Mouse (Mus musculus) thymus, postnatal 10 days (tissue): Measurements from ENCODE around the gene 2300002M23Rik.

ENCODE experiments used
- DNase-seq, 2 experiments: peaks; one replicate each; pipeline ENCODE4 v3.0.0; 2021; ENCODE audit warnings: low spot score in 2 of 2

2300002M23Rik gene

DNA sequence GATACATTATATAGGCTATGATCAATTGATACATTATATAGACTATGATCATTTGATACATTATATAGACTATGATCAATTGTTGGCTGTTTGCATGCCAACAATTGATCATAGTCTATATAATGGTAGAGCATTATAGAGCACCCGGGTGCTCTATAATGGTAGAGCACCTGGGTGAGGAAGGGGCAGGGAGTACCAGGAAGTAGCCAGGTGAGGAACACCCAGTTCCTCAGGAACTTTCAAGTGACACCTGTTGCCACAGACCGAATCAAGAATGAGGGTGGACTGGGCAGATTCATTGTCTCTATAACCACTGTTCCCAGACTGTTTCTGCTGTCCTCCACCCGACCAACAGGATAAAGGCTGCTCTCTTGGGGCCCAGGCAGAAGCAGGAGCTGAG is at the start of gene 2300002M23Rik:
TSS of gene 2300002M23Rik (plus strand) at position 301 of the 400 bp plus-strand sequence.
- no peak for DNase-seq

DNA sequence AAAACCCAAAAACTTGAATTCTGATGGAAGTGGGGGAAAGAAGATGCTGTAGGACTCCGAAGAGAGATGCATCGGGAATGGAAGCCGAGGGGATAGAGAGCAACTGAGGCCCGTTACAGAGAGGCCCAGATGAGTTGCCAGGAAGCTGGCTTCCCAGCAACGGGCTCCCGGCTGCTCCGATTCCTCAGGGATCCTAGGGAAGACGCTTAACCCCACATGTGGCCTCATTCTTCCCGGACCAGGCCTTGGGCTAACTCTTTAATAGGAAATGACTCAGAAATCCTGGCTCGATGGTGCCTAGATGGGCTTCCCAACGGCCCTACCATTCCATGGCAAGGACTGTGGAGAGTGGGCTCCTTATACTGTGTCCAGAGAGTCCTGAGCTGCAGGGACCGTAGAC is 49.7 kb upstream of the 2300002M23Rik start:
- no peak for DNase-seq

DNA sequence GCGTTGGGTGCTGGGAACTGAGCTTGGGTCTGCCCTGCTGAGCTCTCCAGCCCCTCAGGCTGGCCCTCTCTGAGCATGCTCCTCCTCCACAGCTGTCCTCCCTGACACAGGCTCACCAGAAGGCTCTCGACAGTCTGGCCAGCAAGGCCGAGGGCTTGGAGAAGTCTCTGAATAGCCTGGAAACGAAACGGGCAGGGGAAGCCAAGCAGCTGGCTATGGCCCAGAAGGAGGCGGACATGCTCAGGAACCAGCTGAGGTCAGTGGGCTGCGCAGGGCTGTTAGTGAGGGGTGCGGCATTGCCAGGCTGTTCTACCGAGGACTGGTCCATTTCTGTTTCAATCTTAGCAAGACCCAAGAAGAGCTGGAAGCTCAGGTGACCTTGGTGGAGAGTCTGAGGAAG is 42.9 kb upstream of the 2300002M23Rik start:
- no peak for DNase-seq

DNA sequence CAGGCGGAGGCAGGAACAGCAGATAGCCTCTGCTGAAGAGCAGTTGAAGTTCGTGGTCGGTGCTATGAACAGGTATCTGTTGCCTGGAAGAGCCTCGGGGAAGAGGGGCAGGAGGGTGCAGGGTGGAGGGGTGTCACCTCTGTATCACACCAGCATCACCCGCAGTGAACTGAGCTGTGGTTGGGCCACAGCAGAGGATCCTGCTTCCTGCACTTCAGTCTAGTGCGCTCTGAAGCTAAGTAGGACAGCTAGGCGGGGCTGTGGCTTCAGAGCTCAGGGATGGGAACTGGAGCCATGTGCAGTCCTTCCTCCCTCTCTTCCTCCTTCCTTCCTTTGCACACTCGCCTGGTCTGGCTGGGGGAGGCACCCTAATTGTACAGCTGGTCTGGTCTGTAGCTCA is 40.6 kb upstream of the 2300002M23Rik start:
- peak; percentile 32 to 52 for DNase-seq

DNA sequence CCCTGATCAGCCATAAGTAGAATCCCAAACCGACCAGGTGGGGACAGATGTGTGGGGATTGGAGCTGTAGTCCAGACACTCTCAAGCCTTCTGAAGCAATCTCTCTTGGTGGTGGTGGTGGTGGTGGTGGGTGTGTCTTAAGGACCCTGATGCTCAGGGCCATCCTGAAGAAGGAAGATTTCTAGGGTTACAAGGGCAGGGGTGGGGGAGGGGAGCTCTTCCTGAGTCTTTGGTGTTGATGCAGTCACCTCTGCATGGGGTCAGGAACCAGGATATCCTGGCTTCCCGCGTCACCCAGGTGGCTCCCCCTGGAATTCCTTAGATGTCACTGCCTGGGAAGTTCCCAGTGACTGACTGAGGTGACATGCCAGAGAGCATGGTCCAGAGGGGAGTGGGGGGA is 34.9 kb upstream of the 2300002M23Rik start:
- DNase-seq: no peak

DNA sequence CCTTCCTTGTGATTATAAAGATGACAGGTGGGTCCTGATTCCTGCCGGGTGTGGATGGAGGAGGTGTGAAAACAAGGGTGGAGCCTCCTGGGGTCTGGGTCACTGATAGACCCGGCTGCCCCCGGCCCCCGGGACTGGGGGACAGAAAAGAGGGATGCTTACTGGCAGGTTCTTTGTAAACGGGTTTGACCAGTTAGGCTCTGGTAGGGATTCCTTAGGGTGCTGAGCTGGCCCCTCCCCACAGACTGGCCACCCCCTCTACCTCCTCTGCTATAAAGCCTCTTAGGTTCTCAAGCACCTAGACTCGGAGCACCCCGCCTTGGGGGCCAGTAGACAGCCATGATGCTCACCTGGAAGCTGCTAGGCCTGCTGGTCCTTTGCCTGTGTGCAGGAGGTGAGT is 34.3 kb upstream of the 2300002M23Rik start, which contains the start of gene Psors1c2:
TSS of gene Psors1c2 (plus strand) at position 301 of the 400 bp plus-strand sequence.
- no peak for DNase-seq

DNA sequence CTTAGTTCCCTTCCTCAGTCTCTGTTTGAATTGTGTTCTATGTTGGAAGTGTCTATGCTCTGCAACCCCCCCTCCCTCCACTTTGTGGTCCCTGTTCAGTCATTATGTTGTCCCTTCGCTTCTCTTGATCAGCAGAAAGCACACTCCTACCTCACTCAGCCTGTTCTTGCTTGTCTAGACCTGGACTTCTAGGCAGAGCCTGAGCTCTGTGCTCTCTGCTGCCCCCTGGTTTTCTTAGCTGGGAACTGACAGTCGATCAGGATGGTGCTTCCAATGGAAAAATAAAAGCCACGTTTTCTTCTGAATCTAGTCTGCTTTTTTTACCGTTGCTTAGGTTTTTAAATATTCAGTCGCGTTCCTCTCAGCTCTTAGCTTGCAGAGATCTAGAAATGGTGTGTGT is 32.9 kb upstream of the 2300002M23Rik start:
- DNase-seq: peak; percentile 35 to 79

DNA sequence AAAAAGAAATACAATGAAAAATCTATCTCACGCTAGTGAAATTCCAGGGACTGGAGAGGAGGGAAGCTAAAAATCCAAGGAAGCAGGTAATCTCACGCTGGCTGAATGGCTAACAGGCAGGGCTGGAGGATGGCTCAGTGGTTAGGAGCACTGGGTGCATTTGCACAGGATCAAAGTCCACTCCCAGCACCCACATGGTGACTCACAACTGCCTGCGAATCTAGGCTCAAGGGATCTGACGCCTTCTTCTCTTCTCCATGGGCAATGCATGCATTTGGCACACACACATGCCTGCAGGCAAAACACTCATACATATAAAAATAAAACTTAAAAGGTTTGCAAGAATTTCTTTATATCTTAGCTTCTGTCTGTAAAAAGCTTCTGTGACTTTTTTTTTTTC is 29.8 kb upstream of the 2300002M23Rik start:
- no peak for DNase-seq

DNA sequence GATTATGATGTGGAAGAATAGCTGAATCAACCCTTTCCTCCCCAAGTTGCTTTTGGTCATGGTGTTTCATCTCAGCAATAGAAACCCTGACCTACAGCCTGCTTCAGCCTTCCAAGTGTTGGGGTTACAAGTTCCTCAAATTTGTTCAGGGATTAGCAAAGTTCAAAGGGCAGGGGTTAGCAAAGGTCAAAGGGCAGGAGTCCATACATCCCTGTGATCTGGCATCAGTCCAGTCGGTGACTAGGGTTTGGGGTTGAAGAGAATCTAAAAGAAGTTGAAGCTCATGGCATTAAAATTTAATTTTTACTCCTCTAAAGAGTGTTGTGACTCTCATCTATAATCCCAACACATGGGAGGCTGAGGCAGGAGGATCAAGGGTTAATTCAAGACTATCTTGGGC is 28.8 kb upstream of the 2300002M23Rik start:
- DNase-seq: no peak

DNA sequence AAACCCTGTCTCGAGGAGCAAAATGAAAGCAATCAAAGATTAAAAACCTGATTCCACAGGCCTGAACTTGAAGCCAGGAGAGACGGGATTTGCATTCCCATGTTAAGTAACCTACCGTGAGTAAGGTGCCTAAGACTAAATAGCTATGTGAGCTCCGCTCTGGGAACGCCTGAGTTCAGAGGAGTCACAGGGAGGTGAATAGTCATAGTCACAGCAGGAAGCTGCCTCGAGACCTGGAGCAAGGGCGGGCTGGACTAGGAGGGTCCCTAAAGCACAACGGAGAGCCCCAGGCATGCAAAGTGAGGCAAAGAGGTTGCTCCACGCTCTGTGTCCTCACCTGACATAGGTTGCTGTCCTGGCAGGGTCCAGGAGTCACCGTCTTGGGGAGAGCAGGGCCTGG is 27.7 kb upstream of the 2300002M23Rik start:
- no peak for DNase-seq

DNA sequence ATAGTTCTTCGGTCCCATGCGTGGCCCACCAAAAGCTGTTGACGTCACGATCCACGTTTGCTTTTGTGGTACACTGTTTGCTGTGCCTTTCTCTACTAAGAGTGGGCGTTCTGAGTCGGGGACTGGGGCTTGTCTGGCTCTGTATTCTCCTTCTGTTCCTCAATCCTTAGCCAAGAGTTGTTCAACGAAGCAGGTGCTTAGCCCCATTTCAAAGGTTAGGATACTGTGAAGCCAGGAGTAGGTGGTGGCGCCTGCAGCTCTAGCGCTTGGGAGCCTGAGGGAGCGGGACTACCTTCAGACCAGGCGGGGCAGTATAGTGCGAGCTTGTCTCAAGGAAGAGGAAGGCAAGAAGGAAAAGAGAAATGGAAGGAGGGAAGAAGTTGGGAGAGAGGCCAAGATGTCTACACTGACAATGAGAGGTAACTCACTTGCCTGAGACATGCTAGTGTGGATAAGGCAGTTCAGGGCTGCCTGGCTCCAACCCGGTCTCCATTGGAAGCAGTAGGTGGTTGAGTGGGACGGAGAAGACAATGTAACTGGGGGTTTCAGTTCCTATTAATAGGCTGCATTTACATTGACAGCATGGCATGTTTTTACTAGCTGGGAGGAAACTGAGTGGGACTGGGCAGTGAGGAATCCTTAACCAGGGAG is 24.4 kb upstream of the 2300002M23Rik start:
- DNase-seq: no peak

DNA sequence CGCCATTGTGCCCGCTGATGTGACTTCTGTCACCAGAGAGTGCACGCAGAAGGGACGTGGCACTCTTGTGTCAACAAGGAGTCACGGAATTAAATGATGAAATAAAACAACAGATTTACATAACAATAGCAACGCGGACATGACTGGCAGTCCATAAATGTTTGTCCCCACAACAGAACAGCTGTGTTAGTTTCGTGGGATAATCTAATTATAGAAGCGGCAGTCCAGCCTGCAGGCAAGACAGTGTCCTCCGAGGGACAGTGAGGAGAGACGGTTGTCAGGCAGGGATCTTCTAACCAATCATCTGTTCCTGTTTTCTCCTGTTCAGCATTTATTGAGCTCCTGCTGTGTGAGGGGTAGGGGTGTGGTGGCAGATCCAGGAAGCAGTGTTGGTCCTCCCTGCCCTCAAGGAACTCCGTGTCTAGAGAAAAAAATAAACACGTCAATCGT is 23.8 kb upstream of the 2300002M23Rik start:
- DNase-seq: no peak

DNA sequence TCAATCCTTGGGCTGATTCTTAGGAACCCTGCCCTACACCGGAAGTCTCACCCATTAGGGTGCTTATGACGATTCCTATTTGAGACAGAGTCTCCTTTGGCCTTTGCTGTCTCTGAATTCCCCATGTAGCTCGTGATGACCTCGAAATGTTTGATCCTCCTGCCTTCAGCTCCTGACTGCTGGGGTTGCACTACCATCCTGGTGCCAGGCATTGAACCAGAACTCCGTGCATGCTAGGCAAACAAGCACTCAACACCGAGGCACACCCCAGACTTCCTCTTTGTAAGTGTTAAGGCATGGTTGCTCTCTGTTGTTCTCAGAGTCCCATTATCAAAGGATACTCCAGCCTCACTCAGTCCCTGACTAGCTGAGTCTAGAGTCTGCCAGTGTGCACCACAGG is 23.2 kb upstream of the 2300002M23Rik start:
- DNase-seq: no peak

DNA sequence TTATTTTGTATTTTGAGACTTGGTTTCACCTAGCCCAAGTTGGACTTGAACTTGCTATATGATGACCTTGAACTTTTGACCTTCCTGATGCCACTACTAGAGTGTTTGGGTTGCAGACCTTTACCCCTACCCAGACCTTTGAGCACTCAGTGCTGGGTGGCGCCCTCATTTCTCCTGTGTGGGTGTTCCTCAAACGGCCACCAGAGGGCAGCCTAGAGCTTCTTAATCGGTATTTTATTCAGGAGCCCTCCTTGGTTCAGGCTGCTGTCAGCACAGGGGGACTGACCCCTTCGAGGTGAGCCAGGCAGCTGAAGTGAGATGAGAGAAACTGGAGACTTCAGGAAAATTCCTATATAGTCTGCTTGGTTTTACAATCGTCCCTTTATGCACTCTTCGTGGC is 22.6 kb upstream of the 2300002M23Rik start:
- DNase-seq: peak in 1 of 2 experiments; percentile 57

DNA sequence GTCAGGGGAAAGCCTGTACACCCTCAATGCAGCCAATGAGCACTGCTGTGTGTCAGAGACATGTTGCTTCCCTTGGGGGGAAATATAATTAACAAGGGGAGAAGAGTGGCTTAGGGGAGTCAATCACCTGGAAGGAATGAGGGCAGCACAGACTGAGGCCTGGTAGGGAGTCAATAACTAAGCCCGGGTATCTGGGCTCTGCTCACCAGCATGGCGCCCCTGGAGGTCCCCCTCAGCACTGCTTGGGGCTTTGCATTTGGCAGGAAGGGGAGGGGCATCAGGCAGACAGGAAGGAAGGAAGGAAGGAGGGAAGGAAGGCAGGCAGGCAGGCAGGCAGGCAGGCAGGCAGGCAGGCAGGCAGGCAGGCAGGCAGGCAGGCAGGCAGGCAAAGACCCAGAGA is 19.8 kb upstream of the 2300002M23Rik start:
- no peak for DNase-seq

DNA sequence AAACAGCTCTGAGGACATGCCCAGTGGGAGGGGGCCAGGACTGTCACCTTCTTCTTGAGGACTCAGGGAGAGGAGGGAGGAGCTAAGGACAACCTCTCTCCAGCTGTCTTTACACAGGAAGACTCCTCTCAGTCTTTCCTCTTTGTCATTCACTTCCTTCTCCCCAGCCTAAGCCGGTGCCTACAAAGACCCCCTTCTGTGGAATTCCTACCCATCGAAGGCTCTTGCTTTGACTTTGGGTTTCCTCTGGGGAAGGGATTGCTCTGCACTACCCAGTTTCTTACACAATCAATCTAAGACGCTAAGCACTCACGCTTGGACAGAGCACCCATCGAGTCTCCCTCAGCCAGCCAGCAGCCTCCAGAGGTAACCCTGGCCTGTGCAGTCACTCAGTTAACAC is 18.6 kb upstream of the 2300002M23Rik start:
- no peak for DNase-seq

DNA sequence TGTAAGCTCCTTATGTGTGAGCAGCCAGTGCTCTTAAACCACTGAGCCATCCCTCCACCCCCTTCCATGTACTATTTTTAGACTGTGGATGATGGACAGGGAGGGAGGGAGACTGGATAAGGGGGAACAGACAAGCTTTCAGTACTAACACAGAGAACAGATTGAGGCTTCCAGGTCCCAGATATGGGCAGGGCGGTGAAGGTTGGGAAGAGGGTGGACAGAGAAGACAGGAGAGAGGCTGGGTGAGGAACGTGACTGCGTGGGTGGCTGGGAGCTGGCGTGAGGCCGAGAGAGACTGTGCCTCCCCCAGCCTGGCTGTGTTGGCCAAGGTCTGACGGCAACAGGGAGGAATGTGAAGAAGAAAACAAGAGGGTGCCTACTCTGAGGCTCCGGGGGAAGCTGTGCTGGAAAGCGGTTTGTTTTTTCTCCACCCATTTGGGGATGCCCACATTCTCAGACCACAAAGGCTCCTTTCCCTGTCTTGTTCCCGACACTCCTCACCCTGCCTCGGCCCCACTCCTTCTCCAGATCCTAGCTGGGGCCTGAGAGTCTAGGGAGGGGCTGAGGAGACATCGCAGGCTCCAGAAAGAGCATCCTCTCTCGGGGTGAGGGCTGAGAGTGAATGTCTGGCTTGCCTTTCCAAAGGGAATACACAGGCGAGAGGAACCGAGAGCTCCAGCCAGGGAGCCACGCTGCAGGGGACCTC is 17.7 kb upstream of the 2300002M23Rik start:
- DNase-seq: no peak

DNA sequence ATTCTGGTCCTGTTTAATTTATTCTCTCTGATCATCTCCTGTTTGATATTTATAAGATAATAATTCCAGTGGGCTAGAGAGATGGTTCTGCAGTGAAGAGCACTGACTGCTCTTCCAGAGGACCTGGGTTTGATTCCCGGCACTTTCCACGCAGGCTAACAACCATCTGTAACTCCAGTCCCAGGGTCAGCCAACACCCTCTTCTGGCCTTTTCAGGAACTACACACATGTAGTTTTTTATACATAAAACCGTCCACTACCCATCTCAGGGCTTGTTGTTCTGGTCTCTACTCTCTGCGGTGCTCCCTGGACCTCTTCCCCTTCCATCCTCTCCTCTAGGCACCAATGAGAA is 17.1 kb upstream of the 2300002M23Rik start:
- no peak for DNase-seq

DNA sequence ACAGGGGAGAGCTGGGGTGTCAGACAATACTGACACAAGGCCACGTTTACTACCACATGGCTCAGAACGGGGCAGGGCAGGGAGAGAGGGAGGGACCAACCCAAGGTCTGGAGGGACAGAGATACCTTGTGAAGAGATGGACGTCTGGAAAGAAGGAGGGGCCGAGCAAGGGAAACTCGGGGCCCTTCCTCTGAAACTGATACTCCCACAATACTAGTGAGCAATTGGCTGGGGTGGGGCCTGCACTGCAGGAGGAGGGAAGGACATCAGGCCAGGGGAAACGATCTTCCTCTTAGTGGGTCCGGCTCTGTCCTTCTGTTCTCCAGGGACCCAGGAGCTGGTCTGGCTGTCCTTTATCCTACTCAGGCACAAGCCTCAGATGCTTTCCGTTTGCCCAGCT is 16.4 kb upstream of the 2300002M23Rik start:
- no peak for DNase-seq

DNA sequence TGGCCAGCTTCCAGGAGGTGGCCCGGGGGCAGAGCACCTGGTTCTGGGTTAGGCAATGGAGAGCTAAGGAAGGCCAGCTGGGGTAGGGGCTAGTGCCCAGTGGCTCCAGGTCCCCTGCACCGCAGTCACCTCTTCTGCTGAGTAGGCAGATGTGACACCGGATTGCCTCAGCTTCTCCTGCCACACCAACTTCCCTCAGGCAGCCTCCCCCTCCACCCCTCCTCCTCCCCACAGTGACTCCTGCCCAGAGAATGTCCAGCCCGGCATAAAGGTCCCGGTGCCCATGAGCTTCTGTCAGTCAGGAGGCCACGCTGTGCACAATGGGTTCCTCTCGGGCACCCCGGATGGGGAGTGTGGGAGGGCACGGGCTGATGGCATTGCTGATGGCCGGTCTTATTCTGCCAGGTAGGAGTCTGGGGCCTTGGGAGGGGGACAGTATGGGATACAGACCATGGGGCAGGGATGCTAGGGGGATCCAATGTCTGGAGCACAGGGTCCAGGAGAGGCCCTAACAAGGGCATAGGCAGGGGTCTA is 15.3 kb upstream of the 2300002M23Rik start, which contains the start of gene Cdsn:
TSS of gene Cdsn (plus strand) at position 248 of the 534 bp plus-strand sequence.
- no peak for DNase-seq

DNA sequence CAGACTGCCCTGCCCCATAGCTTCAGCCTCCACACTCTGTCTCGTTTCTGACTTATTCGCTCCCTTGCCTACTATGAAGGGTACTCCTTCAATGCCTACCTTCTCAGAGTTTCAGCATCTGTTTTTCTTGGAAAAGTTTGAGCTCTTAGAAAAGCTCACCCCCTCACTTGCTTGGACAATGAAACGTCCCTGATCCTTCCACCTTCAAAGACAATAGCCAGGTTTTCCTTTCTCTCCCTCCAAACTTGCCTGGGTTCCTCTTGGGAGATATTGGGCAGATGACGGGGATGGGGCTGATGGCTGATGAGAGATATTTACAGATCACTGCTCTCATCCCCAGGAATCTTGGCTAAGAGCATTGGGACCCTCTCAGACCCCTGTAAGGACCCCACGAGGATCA is 12.9 kb upstream of the 2300002M23Rik start:
- no peak for DNase-seq

DNA sequence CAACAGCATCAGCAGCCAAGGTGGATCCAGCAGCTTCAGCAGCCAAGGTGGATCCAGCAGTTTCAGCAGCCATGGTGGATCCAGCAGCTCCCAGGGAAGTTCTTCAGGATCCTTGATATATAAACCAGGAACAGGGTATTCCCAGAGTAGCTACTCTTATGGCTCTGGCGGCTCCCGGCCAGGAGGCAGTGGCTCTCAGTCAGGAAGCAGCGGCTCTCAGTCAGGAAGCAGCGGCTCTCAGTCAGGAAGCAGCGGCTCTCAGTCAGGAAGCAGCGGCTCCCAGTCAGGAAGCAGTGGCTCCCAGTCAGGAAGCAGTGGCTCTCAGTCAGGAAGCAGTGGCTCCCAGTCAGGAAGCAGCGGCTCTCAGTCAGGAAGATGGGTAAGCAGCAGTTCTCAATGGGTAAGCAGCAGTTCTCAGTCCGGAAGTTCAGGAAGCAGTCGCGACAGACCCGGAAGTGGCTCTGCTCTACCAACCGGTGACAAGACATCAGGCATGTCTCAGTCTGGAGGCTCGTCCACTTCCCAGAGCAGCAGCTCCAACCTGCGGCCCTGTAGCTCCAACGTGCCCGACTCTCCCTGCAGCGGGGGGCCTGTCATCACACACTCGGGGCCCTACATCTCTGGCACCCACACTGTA is 12.4 kb upstream of the 2300002M23Rik start:
- DNase-seq: no peak
